Mouse (Mus musculus): ENCODE data around the gene Atxn7l2.

GRCm38 (mm10) chr3:108246857-108247256, 36.1 kb upstream of the Atxn7l2 start:
- TF ChIP-seq MAFK (IDR thresholded peaks at IDR 0.05; ENCODE audit: insufficient read depth, low read depth, low read length) (no peak), ZC3H11A (IDR thresholded peaks at IDR 0.05; ENCODE audit: borderline replicate concordance, low read depth, low read length) (no peak), HCFC1 (IDR thresholded peaks at IDR 0.05; ENCODE audit: borderline replicate concordance, insufficient read depth, low read length) (no peak)

Data from ES-E14 (cell line).